Mouse (Mus musculus): ENCODE results near the gene Plcb1. TPM values are rescaled to one million over a fixed set of nuclear protein-coding genes. Genes with fewer than 3 reads are reported as not detected.
"Not testable (repeated sequence)": the region's sequence is repeated elsewhere in the genome, so short reads cannot be mapped to it uniquely, and the experiment has no call there.

Gene Plcb1
- total RNA-seq, 1 experiment: 0.89 TPM

GRCm38 (mm10) chr2:135362948-135363347, 577.1 kb downstream of the Plcb1 start:
- no peaks in the 10 kb centered on the region for H3K9me3 ChIP-seq (ENCODE audit: control insufficient read depth, insufficient read depth, low read depth, low read length)
- in situ Hi-C loops (cut with MboI; ENCODE audit: low sequenced_read_pairs in 2 of 2, unreplicated experiment in 2 of 2): no loop called here
- no peak overlapping the region for H3K4me3 ChIP-seq (ENCODE audit: insufficient read depth in 1 of 2, low read depth in 1 of 2, low read length in 2 of 2, poor library complexity in 1 of 2, severe bottlenecking in 1 of 2)
- no peaks in the 10 kb centered on the region for H3K36me3 ChIP-seq (ENCODE audit: control insufficient read depth, insufficient read depth, low read length, poor library complexity, severe bottlenecking)
- H3K9ac ChIP-seq (ENCODE audit: insufficient read depth, low read depth, low read length, poor library complexity, severe bottlenecking): no peak overlapping the region
- no peaks in the 10 kb centered on the region for H3K4me1 ChIP-seq (ENCODE audit: control insufficient read depth in 2 of 2, insufficient read depth in 2 of 2, low read length in 2 of 2, poor library complexity in 1 of 2)
- no peak for TF ChIP-seq HCFC1 (IDR thresholded peaks at IDR 0.05; ENCODE audit: borderline replicate concordance, insufficient read depth, low read length)
- no peak for TF ChIP-seq ZNF384 (IDR thresholded peaks at IDR 0.05; ENCODE audit: low read depth, low read length)
- no peak for TF ChIP-seq MAFK (IDR thresholded peaks at IDR 0.05; ENCODE audit: insufficient read depth, low read depth, low read length)
- TF ChIP-seq CHD2 (IDR thresholded peaks at IDR 0.05; ENCODE audit: low read depth, low read length): no peak
- TF ChIP-seq ZC3H11A (IDR thresholded peaks at IDR 0.05; ENCODE audit: borderline replicate concordance, low read depth, low read length): no peak
- no peak overlapping the region for H3K27ac ChIP-seq (ENCODE audit: insufficient read depth, low read depth, low read length, poor library complexity, severe bottlenecking)
- DNase-seq (ENCODE audit: low read depth, low spot score): no peak

GRCm38 (mm10) chr2:135370259-135370835, 584.5 kb downstream of the Plcb1 start:
- no peak for DNase-seq (ENCODE audit: low read depth, low spot score)

GRCm38 (mm10) chr2:135380796-135381195, 594.9 kb downstream of the Plcb1 start:
- H3K36me3 ChIP-seq (ENCODE audit: control insufficient read depth, insufficient read depth, low read length, poor library complexity, severe bottlenecking); H3K9me3 ChIP-seq (ENCODE audit: control insufficient read depth, insufficient read depth, low read depth, low read length); H3K27ac ChIP-seq (ENCODE audit: insufficient read depth, low read depth, low read length, poor library complexity, severe bottlenecking); DNase-seq (ENCODE audit: low read depth, low spot score); H3K9ac ChIP-seq (ENCODE audit: insufficient read depth, low read depth, low read length, poor library complexity, severe bottlenecking); H3K4me3 ChIP-seq (ENCODE audit: insufficient read depth in 1 of 2, low read depth in 1 of 2, low read length in 2 of 2, poor library complexity in 1 of 2, severe bottlenecking in 1 of 2); H3K4me1 ChIP-seq (ENCODE audit: control insufficient read depth in 2 of 2, insufficient read depth in 2 of 2, low read length in 2 of 2, poor library complexity in 1 of 2): not testable (repeated sequence)
- in situ Hi-C loops (cut with MboI; ENCODE audit: low sequenced_read_pairs in 2 of 2, unreplicated experiment in 2 of 2): loop anchor here in 1 of 2 experiments (25.0 kb wide), 1 partner anchor 557 kb away; no protein-coding TSS in a partner anchor

More at GRCm38 (mm10) chr2:135370259-135370835, 584.5 kb downstream of the Plcb1 start:
- in situ Hi-C loops (cut with MboI; ENCODE audit: low sequenced_read_pairs in 2 of 2, unreplicated experiment in 2 of 2): no loop called here
- Histone ChIP-seq H3K4me3 (ENCODE audit: insufficient read depth in 1 of 2, low read depth in 1 of 2, low read length in 2 of 2, poor library complexity in 1 of 2, severe bottlenecking in 1 of 2) (no peak overlapping the region), H3K27ac (ENCODE audit: insufficient read depth, low read depth, low read length, poor library complexity, severe bottlenecking) (no peak overlapping the region), H3K4me1 (ENCODE audit: control insufficient read depth in 2 of 2, insufficient read depth in 2 of 2, low read length in 2 of 2, poor library complexity in 1 of 2) (no peaks in the 10 kb centered on the region), H3K9me3 (ENCODE audit: control insufficient read depth, insufficient read depth, low read depth, low read length) (no peaks in the 10 kb centered on the region), H3K9ac (ENCODE audit: insufficient read depth, low read depth, low read length, poor library complexity, severe bottlenecking) (no peak overlapping the region), H3K36me3 (ENCODE audit: control insufficient read depth, insufficient read depth, low read length, poor library complexity, severe bottlenecking) (no peaks in the 10 kb centered on the region)
- no peak for TF ChIP-seq ZNF384 (IDR thresholded peaks at IDR 0.05; ENCODE audit: low read depth, low read length)
- TF ChIP-seq ZC3H11A (IDR thresholded peaks at IDR 0.05; ENCODE audit: borderline replicate concordance, low read depth, low read length): no peak
- TF ChIP-seq CHD2 (IDR thresholded peaks at IDR 0.05; ENCODE audit: low read depth, low read length): no peak
- no peak for TF ChIP-seq MAFK (IDR thresholded peaks at IDR 0.05; ENCODE audit: insufficient read depth, low read depth, low read length)
- TF ChIP-seq HCFC1 (IDR thresholded peaks at IDR 0.05; ENCODE audit: borderline replicate concordance, insufficient read depth, low read length): no peak

GRCm38 (mm10) chr2:135381396-135381795, 595.5 kb downstream of the Plcb1 start:
- in situ Hi-C loops (cut with MboI; ENCODE audit: low sequenced_read_pairs in 2 of 2, unreplicated experiment in 2 of 2): loop anchor here in 1 of 2 experiments (25.0 kb wide), 1 partner anchor 556 kb away; no protein-coding TSS in a partner anchor
- TF ChIP-seq ZC3H11A (IDR thresholded peaks at IDR 0.05; ENCODE audit: borderline replicate concordance, low read depth, low read length): no peak
- no peak for TF ChIP-seq ZNF384 (IDR thresholded peaks at IDR 0.05; ENCODE audit: low read depth, low read length)
- no peak for TF ChIP-seq HCFC1 (IDR thresholded peaks at IDR 0.05; ENCODE audit: borderline replicate concordance, insufficient read depth, low read length)
- no peak for TF ChIP-seq CHD2 (IDR thresholded peaks at IDR 0.05; ENCODE audit: low read depth, low read length)
- TF ChIP-seq MAFK (IDR thresholded peaks at IDR 0.05; ENCODE audit: insufficient read depth, low read depth, low read length): no peak
- Histone ChIP-seq H3K9ac (ENCODE audit: insufficient read depth, low read depth, low read length, poor library complexity, severe bottlenecking) (no peak overlapping the region), H3K36me3 (ENCODE audit: control insufficient read depth, insufficient read depth, low read length, poor library complexity, severe bottlenecking) (no peaks in the 10 kb centered on the region), H3K4me3 (ENCODE audit: insufficient read depth in 1 of 2, low read depth in 1 of 2, low read length in 2 of 2, poor library complexity in 1 of 2, severe bottlenecking in 1 of 2) (no peak overlapping the region), H3K4me1 (ENCODE audit: control insufficient read depth in 2 of 2, insufficient read depth in 2 of 2, low read length in 2 of 2, poor library complexity in 1 of 2) (no peaks in the 10 kb centered on the region), H3K9me3 (ENCODE audit: control insufficient read depth, insufficient read depth, low read depth, low read length) (no peaks in the 10 kb centered on the region), H3K27ac (ENCODE audit: insufficient read depth, low read depth, low read length, poor library complexity, severe bottlenecking) (no peak overlapping the region)
- no peak for DNase-seq (ENCODE audit: low read depth, low spot score)

GRCm38 (mm10) chr2:135387990-135388389, 602.1 kb downstream of the Plcb1 start:
- DNase-seq (ENCODE audit: low read depth, low spot score): peak; percentile 49

More at GRCm38 (mm10) chr2:135387990-135388389, 602.1 kb downstream of the Plcb1 start:
- Histone ChIP-seq H3K9me3 (ENCODE audit: control insufficient read depth, insufficient read depth, low read depth, low read length) (no peaks in the 10 kb centered on the region), H3K36me3 (ENCODE audit: control insufficient read depth, insufficient read depth, low read length, poor library complexity, severe bottlenecking) (no peaks in the 10 kb centered on the region), H3K4me1 (ENCODE audit: control insufficient read depth in 2 of 2, insufficient read depth in 2 of 2, low read length in 2 of 2, poor library complexity in 1 of 2) (no peaks in the 10 kb centered on the region), H3K27ac (ENCODE audit: insufficient read depth, low read depth, low read length, poor library complexity, severe bottlenecking) (no peak overlapping the region), H3K4me3 (ENCODE audit: insufficient read depth in 1 of 2, low read depth in 1 of 2, low read length in 2 of 2, poor library complexity in 1 of 2, severe bottlenecking in 1 of 2) (no peak overlapping the region), H3K9ac (ENCODE audit: insufficient read depth, low read depth, low read length, poor library complexity, severe bottlenecking) (no peak overlapping the region)
- in situ Hi-C loops (cut with MboI; ENCODE audit: low sequenced_read_pairs in 2 of 2, unreplicated experiment in 2 of 2): loop anchor here in 1 of 2 experiments (25.0 kb wide), 1 partner anchor 549 kb away; no protein-coding TSS in a partner anchor
- TF ChIP-seq HCFC1 (IDR thresholded peaks at IDR 0.05; ENCODE audit: borderline replicate concordance, insufficient read depth, low read length): no peak
- TF ChIP-seq ZC3H11A (IDR thresholded peaks at IDR 0.05; ENCODE audit: borderline replicate concordance, low read depth, low read length): 0 out of 2 replicates have a peak, but pooled peaks have one; percentile 55
- TF ChIP-seq ZNF384 (IDR thresholded peaks at IDR 0.05; ENCODE audit: low read depth, low read length): no peak
- TF ChIP-seq CHD2 (IDR thresholded peaks at IDR 0.05; ENCODE audit: low read depth, low read length): no peak
- no peak for TF ChIP-seq MAFK (IDR thresholded peaks at IDR 0.05; ENCODE audit: insufficient read depth, low read depth, low read length)
